ENCODE assay signal across 7 mouse cellular contexts in genomic region chr19:43530921-43531320, GRCm38 (mm10). TPM values are rescaled to one million over a fixed set of nuclear protein-coding genes. Genes with fewer than 3 reads are reported as not detected.
DNase-seq lines count a peak whose midpoint lies in the region; ATAC-seq and TF ChIP-seq lines count a peak whose summit lies in the region.

No protein-coding gene starts in this region.

- TF ChIP-seq CTCF in liver, adult 2 months (IDR thresholded peaks at IDR 0.05; ENCODE audit: low read depth, low read length), result no peak

- H3K9ac ChIP-seq in liver, adult 2 months (ENCODE audit: low read depth, low read length), result no peak overlapping the region

- peaks cover 5% of the 10 kb centered on the region for H3K4me1 ChIP-seq in liver, adult 2 months (ENCODE audit: control insufficient read depth, insufficient read depth, low read length)

- H3K36me3 ChIP-seq in liver, adult 2 months (ENCODE audit: control insufficient read depth, insufficient read depth, low read length), result no peaks in the 10 kb centered on the region

- H3K79me2 ChIP-seq in liver, adult 2 months (ENCODE audit: control insufficient read depth, insufficient read depth, low read length), result no peaks in the 10 kb centered on the region

- intact Hi-C loops in gastrocnemius, postnatal 36 days (cut with DNase I), result loop anchor here (5.0 to 10.0 kb wide), 3 partner anchors 36 to 224 kb away; partner anchors contain the start of genes Cox15 and Cutc

- H3K27me3 ChIP-seq in liver, adult 2 months (ENCODE audit: control insufficient read depth, insufficient read depth, low read length), result no peaks in the 10 kb centered on the region

- 19% methylated on average over 12 of the region's 12 CpGs for WGBS in liver, adult 2 months

- TF ChIP-seq POLR2A in liver, adult 2 months (IDR thresholded peaks at IDR 0.05; ENCODE audit: extremely low read depth, insufficient read depth, low read length), result no peak

- peak; percentile 14; the same call in 1 of the 2 replicates for ATAC-seq in megakaryocyte, adult 5-6 weeks (ENCODE audit: poor library complexity, severe bottlenecking)

- peak; percentile 29 for DNase-seq in liver, adult 2 months (ENCODE audit: extremely low read depth, low read depth, low spot score)
- DNase-seq in liver (no peak), NIH3T3 (ENCODE audit: low read depth) (peak; percentile 68)
- DNase-seq in thymus, postnatal 25 days, result peak; percentile 57
- DNase-seq in gastrocnemius, postnatal 36 days, result no peak
- no peak for DNase-seq in cerebellum, adult 9-10 months

- H3K4me3 ChIP-seq in liver, adult 2 months (ENCODE audit: insufficient read depth, low read depth, low read length), result no peak overlapping the region

- no peak overlapping the region for H3K27ac ChIP-seq in liver, adult 2 months (replicated peaks; ENCODE audit: insufficient read depth, low read depth, low read length)

RNA-seq across cellular contexts. Expression of gene Got1, which starts 6.5 kb away (rescaled TPM):
- total RNA-seq in liver, adult 2 months (2014; rRNA removed), result 206 and 278 TPM in 2 replicates
- polyA plus RNA-seq in liver, adult 2 months (2012; rRNA removed), result 272 and 286 TPM in 2 replicates
- 7.5 and 9.0 TPM in 2 replicates for total RNA-seq in megakaryocyte, adult 5-6 weeks (2015)
- 4.1 and 5.0 TPM in 2 replicates for total RNA-seq in megakaryocyte, adult 5-6 weeks (2017)
- total RNA-seq in gastrocnemius, postnatal 36 days (2021), result 100 to 1,000 TPM; 336 to 420 TPM

Comparison
In these comparisons a context has a peak if more than half of its experiments do, and no peak if none do; other contexts are left out.
1. DNase-seq: peak in liver, adult 2 months (single experiment), NIH3T3 (single experiment) and thymus, postnatal 25 days (single experiment); none in liver (single experiment), gastrocnemius, postnatal 36 days (0 of 2) and cerebellum, adult 9-10 months (single experiment).
2. RNA of gene Got1, which starts 6.5 kb away (total RNA-seq): 336 to 420 TPM in gastrocnemius, postnatal 36 days and 206 to 278 TPM in liver, adult 2 months; 4.1 to 9.0 TPM in megakaryocyte, adult 5-6 weeks; every median in the first group is over 10 times any median in the second.